Mouse (Mus musculus) activated CD4-positive, CD25-positive, alpha-beta regulatory T cell, adult 9 weeks (primary cell): ENCODE results near the gene Tnrc18. TPM values are rescaled to one million over a fixed set of nuclear protein-coding genes. Genes with fewer than 3 reads are reported as not detected.

Experiments
- polyA plus RNA-seq: library from polyadenylated mRNA; unstranded; fragments of 100-300 nt; shearing (Covaris generic); gene quantifications from one replicate; pipeline ENCODE4 v1.2.1, GENCODE M21; 2017

Tnrc18 gene
- polyA plus RNA-seq = 16.5 TPM

DNA sequence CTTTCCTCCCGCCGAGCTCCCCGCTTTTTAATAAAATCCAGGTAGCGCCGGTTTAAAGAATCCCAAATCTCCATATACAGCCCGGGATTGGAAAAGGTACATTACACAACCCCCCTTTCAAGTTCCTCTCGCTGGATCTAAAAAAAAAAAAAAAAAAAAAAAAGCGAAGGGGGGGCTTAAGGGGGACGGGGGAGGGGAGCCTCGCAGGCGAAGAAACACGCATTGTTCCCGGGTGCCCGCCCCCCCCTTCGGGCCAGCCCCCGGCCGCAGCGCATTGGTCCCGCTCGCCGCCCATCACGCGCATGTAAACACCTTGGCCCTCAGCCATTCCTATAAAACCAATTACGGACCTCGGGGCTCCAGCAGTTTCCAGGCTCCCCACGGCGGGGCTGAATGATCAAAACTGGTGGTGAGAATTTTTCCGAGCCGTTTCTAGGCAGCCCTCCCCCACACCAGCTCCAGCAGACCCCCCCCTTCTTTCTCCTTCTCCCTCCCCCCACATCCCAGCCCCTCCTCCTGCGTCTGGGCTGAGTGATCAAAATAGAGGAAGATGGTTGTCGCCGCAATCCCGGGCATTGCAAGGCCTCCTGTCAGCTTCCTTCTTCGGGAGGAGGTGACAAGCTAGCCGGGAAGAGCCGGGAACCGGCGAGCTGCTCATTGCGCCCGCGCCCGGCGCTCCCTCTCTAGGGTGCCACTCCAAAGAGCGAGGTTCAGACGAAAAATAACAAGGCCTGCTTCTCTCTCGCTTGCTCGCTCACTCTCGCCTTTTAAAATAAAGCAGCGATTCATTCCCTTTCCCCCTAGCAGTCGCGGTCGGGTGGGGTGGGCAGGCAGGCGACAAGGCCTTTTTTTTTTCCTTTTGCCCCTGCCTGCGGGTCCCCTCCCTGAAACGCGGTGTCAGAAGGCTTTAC, at the start of gene Tnrc18:
Gene Tnrc18, minus strand, starts transcription at position 139 of the 911 bp plus-strand sequence.

DNA sequence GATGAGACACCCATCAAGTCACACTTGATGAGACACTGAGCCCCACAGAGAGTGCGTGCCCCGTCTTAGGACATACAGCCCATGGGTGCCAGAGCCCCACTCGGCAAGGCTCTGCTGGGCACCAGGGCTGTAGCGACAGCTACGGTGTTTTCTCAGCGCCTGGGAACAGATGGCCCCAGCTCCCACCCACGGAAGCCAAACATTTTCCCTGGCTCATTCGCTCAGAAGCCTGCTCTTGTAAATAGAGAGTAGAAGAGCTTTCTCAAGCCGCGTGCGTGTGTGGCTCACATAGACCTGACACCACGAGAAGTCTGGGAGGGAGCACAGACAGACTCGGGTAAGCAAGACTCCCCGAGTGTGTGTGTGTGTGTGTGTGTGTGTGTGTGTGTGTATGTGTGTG, 125.2 kb downstream of the Tnrc18 start, which contains the start of gene Slc29a4:
Gene Slc29a4, plus strand, starts transcription at position 265 of the 400 bp plus-strand sequence.

Other genes with a start within 250 kb of the Tnrc18 start
- gene Mmd2, start 208.9 kb downstream of the Tnrc18 start, polyA plus RNA-seq = not detected
- 16.3 TPM for gene Wipi2, start 190.0 kb downstream of the Tnrc18 start, polyA plus RNA-seq
- gene Slc29a4, start 125.2 kb downstream of the Tnrc18 start, polyA plus RNA-seq = 0.49 TPM
- gene Fbxl18, start 77.8 kb upstream of the Tnrc18 start, polyA plus RNA-seq = 5.7 TPM
- gene Actb, start 89.1 kb upstream of the Tnrc18 start, polyA plus RNA-seq = 4,856 TPM
- gene Fscn1, start 142.7 kb upstream of the Tnrc18 start, polyA plus RNA-seq = not detected